Mouse (Mus musculus): ENCODE measurements around the gene Htr3b.

GRCm38 (mm10) chr9:48995735-48996134 is 30.9 kb upstream of the Htr3b start:
- TF ChIP-seq POLR2A (IDR thresholded peaks at IDR 0.05; ENCODE audit: low read depth, low read length) (no peak), CTCF (conservative IDR thresholded peaks at IDR 0.05; ENCODE audit: insufficient read depth, insufficient read length, low read depth, low read length) (no peak)
